Mouse (Mus musculus) left cerebral cortex, postnatal 4 days (tissue): Measurements from ENCODE around the gene Obp2a. TPM values are rescaled to one million over a fixed set of nuclear protein-coding genes. Genes with fewer than 3 reads are reported as not detected.
"Not testable (repeated sequence)": the region's sequence is repeated elsewhere in the genome, so short reads cannot be mapped to it uniquely, and the experiment has no call there.

Experiments used
- DNase-seq: peaks from one replicate; pipeline ENCODE4 v3.0.0-alpha.2; 2022
- intact Hi-C: fragments of 180-260 bp; cut with DNase I; formaldehyde crosslinking; loops from one replicate; pipeline ENCODE4 v1.15.1; 2025
- total RNA-seq, 2 experiments: library from RNA; stranded (reverse); gene quantifications; 2 replicates each; pipeline ENCODE4 v1.2.3; 2021

The Obp2a gene
- total RNA-seq, 2 experiments from 2014 or later = not detected

- intact Hi-C loops = no loop called here
- DNase-seq = peak; percentile 56
These were observed 8.3 kb downstream of the Obp2a start for GRCm38 (mm10) chr2:25708121-25708520.

- intact Hi-C loops, DNase-seq: not testable (repeated sequence)
These were observed 9.2 kb downstream of the Obp2a start for GRCm38 (mm10) chr2:25709056-25709455.

GRCm38 (mm10) chr2:25709791-25710190 lies 9.9 kb downstream of the Obp2a start:
- DNase-seq, intact Hi-C loops: not testable (repeated sequence)

- intact Hi-C loops, DNase-seq: not testable (repeated sequence)
These were observed 11.8 kb downstream of the Obp2a start for GRCm38 (mm10) chr2:25711641-25712040.

- intact Hi-C loops = no loop called here
- DNase-seq = no peak
These were observed 17.4 kb downstream of the Obp2a start for GRCm38 (mm10) chr2:25717222-25717621.

GRCm38 (mm10) chr2:25733199-25733930 lies 33.5 kb downstream of the Obp2a start:
- intact Hi-C loops = no loop called here
- DNase-seq = no peak

GRCm38 (mm10) chr2:25736709-25737108 lies 36.9 kb downstream of the Obp2a start, which contains the start of gene Obp2b:
Gene Obp2b, plus strand, starts transcription at chr2:25737009.
- intact Hi-C loops, DNase-seq: not testable (repeated sequence)

GRCm38 (mm10) chr2:25741671-25742070 lies 41.8 kb downstream of the Obp2a start:
- no peak for DNase-seq
- intact Hi-C loops = no loop called here

Other genes starting within 250 kb of the Obp2a start
- under 1 TPM in 1 of 2 experiments, not detected in 1; 0.52 TPM for gene Clic3, start 243.2 kb upstream of the Obp2a start, total RNA-seq
- gene Paxx, start 238.9 kb upstream of the Obp2a start, total RNA-seq = 10 to 100 TPM; 83.1 to 92.4 TPM
- 100 to 1,000 TPM; 665 to 881 TPM for gene Ptgds, start 230.0 kb upstream of the Obp2a start, total RNA-seq
- not detected for gene Lcn12, start 206.1 kb upstream of the Obp2a start, total RNA-seq
- gene Fbxw5, start 199.3 kb upstream of the Obp2a start, total RNA-seq = 100 to 1,000 TPM; 117 TPM
- gene C8g, start 198.3 kb upstream of the Obp2a start, total RNA-seq = 1 to 10 TPM in 1 of 2 experiments, under 1 TPM in 1; 0.98 to 1.3 TPM
- 1 to 10 TPM; 7.5 to 8.6 TPM for gene Traf2, start 153.1 kb upstream of the Obp2a start, total RNA-seq
- gene Edf1, start 142.2 kb upstream of the Obp2a start, total RNA-seq = 100 to 1,000 TPM; 154 to 155 TPM
- 1 to 10 TPM; 1.8 to 2.9 TPM for gene Mamdc4, start 125.2 kb upstream of the Obp2a start, total RNA-seq
- 10 to 100 TPM; 77.1 to 79.5 TPM for gene Phpt1, start 124.8 kb upstream of the Obp2a start, total RNA-seq
- 10 to 100 TPM; 49.0 to 59.4 TPM for gene Ajm1, start 118.3 kb upstream of the Obp2a start, total RNA-seq
- 10 to 100 TPM; 85.9 to 87.1 TPM for gene Rabl6, start 91.5 kb upstream of the Obp2a start, total RNA-seq
- not detected for gene Ccdc183, start 82.4 kb upstream of the Obp2a start, total RNA-seq
- 10 to 100 TPM; 21.7 to 27.1 TPM for gene Tmem141, start 78.0 kb upstream of the Obp2a start, total RNA-seq
- gene Fcna, start 72.0 kb upstream of the Obp2a start, total RNA-seq = 1 to 10 TPM; 1.0 to 1.6 TPM
- not detected for gene Lcn8, start 46.9 kb upstream of the Obp2a start, total RNA-seq
- gene Lcn5, start 42.1 kb upstream of the Obp2a start, total RNA-seq = not detected
- not detected for gene Lcn6, start 23.3 kb upstream of the Obp2a start, total RNA-seq
- gene Lcn10, start 17.3 kb upstream of the Obp2a start, total RNA-seq = not detected
- 10 to 100 TPM; 75.2 to 76.6 TPM for gene Bmyc, start 6.7 kb downstream of the Obp2a start, total RNA-seq
- gene Obp2b, start 37.0 kb downstream of the Obp2a start, total RNA-seq = not detected
- gene Lcn3, start 65.5 kb downstream of the Obp2a start, total RNA-seq = not detected
- gene Lcn11, start 77.0 kb downstream of the Obp2a start, total RNA-seq = not detected
- not detected for gene Gm13539, start 82.2 kb downstream of the Obp2a start, total RNA-seq
- gene Glt6d1, start 115.8 kb downstream of the Obp2a start, total RNA-seq = not detected
- gene Lcn9, start 123.1 kb downstream of the Obp2a start, total RNA-seq = not detected
- not detected for gene Sohlh1, start 147.2 kb downstream of the Obp2a start, total RNA-seq
- 10 to 100 TPM; 62.7 to 81.2 TPM for gene Kcnt1, start 163.7 kb downstream of the Obp2a start, total RNA-seq